Mouse (Mus musculus): ENCODE measurements around the gene Dda1.
A peak's percentile ranks its signal among the peaks of the same experiment; 100 is the strongest.
"Not testable (repeated sequence)": the region's sequence is repeated elsewhere in the genome, so short reads cannot be mapped to it uniquely, and the experiment has no call there.

The Dda1 gene

DNA sequence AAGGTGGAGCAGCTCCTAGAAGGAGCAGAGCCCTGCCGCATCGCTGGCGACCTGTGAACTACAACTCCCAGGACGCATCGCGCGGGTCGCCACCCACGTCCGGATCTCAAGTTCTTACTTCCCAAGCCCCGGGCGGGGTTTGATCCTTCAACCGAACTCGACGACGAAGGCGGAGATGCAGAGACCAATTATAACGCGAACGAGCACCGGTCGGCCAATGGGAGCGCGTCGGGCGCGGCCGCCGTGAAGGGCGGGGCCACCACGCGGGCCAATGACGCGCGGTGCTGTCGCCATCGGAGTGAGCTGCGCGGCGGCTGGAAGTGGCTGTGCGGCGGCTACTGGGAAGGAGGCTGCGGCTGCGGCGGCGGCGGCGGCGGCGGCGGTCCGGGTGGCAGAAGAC, at the start of gene Dda1:
TSS of gene Dda1 (plus strand) at position 284 of the 400 bp plus-strand sequence.
- DNase-seq (ENCODE audit: low spot score in 2 of 2) = peak; percentile 92 to 96

DNA sequence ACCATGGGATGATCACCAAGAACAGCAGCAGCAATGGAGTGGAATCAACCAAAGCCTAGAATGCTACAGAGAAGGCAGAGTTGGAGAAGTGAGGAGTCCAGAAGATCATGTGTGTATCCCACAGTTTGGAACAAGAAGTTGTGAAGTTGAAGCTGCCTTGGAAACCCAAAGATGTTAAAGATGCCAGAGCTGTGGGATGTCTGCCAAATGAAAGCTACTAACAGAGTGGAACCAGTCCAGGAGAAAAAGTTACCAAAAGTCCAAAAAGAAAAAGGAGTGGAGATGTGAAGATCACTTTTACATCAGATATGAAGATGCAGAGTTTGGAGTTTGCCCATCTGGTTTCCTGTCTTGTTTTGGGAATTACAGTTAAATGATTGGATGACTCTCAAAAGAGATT, 46.9 kb upstream of the Dda1 start:
- DNase-seq (ENCODE audit: low spot score in 2 of 2) = no peak

DNA sequence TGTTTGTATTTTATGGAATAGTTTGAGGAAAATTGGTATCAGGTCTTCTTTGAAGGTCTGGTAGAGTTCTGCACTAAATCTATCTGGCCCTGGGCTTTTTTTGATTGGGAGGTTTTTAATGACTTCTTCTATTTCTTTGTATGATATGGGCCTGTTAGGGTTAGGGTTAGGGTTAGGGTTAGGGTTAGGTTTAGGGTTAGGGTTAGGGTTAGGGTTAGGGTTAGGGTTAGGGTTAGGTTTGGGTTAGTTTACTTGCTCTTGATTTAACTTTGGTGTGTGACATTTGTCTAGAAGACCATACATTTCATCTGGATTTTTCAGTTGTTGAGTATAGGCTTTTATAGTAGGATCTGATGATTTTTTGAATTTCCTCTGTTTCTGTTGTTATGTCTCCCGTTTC, 36.1 kb upstream of the Dda1 start:
- DNase-seq (ENCODE audit: low spot score in 2 of 2) = not testable (repeated sequence)

DNA sequence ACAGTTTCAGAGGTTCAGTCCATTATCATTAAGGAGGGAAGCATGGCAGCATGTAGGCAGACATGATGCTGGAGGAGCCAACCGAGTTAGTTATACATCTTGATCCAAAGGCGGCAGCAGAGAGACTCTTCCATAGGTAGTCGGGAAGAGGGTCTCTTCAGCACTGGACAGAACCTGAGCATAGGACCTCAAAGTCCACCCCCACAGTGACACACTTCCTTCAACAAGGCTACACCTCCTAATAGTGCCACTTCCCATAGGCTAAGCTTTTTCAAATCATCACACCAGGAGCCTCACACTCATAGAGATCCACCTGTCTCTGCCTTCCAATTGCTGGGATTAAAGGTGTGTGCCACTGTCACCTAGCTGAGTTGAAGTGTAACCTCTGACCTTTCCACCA, 32.0 kb upstream of the Dda1 start:
- DNase-seq (ENCODE audit: low spot score in 2 of 2) = no peak

DNA sequence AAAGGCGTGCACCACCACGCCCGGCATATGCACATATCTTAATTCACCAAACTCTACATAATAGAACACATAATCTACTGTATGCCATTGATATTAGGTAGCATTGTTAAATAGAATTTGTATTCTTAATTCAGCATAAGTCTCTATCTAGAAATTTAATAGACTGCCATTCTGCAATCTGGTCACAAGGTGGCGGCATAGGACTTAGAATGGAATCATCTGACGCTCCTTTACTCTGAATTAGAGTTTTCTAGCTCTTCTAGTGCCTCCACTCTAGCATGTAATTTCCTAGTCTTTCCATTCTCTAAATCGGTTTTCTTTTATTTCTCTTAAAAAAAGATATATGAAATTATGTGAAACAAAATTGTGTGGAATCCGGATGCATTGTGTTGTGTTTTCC, 27.6 kb upstream of the Dda1 start:
- peak in 1 of 2 experiments; percentile 26 for DNase-seq (ENCODE audit: low spot score in 2 of 2)

DNA sequence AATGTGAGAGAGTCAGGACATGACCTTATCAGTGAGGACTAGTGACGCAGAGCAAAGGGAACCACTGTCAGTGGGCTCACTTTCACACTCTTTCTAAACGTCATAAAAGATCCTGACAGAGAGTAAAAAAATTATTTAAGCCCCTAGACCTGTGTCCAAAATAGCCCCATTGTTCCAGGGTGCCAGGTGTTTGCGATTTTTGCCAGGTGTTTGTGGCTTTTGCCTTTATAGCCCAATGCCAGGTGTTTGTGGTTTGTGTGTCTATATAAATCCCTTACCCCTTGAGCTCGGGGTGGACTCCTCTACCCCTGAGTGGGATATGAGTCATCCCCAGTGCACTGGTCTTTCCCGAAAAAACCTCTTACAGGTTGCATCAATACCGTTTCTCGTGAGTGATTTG, 23.9 kb upstream of the Dda1 start:
- DNase-seq (ENCODE audit: low spot score in 2 of 2) = no peak

DNA sequence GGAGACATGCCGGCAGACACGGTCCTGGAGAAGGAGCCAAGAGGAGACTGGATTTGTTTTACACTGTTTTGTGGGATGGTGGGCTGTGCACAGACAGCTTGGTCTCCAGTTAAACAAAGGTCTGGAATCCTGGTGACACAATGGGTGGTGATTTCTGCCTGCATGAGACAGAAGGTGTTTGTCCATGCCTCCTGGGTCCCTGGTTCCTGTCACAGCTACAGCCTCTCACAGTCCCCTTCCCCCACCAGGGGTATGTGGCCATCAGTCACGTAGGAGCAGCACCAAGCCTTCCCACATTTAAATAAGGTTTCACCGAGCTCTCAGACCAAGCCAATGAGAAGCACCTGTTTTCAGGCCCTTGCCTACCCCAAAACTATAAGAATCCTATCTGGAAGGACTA, 17.7 kb upstream of the Dda1 start:
- DNase-seq (ENCODE audit: low spot score in 2 of 2) = peak in 1 of 2 experiments; percentile 0

DNA sequence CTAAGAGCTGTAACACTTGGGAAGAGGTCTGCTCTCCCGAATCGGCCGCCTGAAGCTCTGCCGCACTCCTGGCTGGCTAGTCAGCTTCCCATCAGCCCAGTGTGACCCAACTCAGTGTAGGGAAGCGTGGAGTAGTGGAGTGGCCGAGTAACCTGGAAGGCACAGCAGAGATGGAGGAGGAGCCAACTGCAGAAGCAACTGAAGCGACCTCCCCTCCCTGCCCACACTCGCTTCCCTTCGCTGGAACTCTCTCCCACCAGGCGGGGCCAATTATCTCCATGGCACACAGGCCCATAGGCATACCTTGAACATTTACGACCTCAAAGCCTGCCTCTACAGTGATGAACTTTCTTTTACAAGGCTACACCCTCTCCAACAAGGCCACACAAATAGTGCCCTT, 17.2 kb upstream of the Dda1 start:
- DNase-seq (ENCODE audit: low spot score in 2 of 2) = peak in 1 of 2 experiments; percentile 0

DNA sequence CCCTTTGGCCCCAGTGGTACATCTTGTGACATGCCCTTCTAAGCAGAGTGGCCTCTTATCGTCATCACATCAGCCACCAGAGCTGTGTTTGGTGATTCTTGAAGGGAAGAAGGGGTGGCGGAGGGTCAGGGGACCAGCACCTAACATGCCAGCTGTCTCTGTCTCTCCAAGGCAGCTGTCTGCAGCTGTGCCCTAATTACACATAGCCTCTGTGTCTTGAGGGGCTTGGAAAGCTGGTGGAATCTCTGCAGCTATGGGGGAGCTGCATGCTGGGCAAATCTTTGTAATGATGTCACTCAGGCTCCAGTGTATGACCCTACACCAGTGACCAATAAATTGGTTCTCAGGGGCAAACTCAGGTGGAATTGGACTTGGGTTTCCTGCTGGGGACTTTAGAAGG, 16.3 kb upstream of the Dda1 start:
- DNase-seq (ENCODE audit: low spot score in 2 of 2) = peak in 1 of 2 experiments; percentile 0

DNA sequence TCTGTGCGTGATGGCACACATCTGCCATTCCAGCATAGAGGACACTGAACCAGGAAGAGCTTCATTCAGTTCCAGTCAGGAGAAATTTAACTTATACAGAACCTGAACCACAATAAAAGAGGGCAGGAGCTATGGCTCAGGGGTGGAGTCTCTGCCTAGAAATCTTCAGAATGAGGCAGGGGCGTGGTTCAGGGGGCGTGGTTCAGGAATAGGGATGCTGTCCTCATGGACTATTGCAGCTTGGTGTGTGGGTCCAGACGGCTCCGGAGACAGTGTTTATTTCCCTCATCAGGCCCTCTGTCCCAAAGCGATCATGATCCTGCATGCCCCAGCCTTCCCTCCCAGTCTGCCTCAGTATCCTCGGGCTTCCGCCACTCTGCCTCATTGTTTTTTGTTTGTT, 14.3 kb upstream of the Dda1 start:
- peak in 1 of 2 experiments; percentile 0 for DNase-seq (ENCODE audit: low spot score in 2 of 2)

DNA sequence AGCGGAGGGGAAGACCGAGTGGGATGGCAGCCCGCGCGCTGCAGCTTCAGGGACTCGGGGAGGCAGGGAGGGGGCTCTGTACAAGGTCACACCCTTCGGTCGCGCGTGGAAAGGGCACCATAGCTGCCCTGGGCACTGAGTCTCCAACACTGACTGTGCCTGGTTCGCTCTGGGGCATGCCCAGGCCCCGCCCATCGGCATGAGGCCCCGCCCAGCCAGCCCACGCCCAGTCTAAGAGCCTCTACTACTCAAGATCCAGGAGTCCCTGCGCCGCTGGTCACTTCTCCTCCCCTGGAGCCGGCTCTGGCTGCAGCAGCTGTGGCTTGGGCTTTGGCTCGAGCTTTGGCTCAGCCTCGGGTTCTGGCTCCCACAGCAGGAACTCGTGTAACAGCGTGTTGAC, 12.1 kb upstream of the Dda1 start:
- DNase-seq (ENCODE audit: low spot score in 2 of 2) = peak in 1 of 2 experiments; percentile 1

DNA sequence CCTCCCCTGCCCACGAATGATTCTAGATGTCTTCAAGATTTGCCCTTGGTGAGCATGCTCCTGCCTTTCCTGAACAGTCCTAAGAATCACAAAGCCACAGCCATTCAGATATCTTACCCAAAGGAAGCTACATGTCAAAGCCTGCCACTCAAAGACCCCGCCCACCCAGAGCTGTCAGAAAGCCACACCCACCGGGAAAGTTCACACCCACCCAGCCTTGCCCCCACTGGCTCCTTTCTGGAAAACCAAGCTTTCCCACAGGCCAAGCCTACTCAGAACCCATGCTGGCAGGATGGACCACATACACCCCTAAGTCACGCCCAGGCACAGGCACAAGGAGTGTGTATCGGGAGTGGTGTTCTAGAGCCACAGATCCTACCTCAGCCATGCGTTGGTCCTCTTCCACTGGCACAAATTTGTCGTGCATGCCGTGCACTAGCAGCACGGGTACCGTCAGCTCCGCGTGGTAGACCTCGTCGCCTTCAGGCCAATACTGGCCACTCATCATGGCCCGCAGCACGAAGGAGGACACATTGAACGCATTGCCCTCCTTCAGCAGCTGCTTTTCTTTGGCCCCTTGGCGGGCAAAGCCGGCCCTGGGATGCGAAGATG, 11.2 kb upstream of the Dda1 start:
- no peak for DNase-seq (ENCODE audit: low spot score in 2 of 2)

DNA sequence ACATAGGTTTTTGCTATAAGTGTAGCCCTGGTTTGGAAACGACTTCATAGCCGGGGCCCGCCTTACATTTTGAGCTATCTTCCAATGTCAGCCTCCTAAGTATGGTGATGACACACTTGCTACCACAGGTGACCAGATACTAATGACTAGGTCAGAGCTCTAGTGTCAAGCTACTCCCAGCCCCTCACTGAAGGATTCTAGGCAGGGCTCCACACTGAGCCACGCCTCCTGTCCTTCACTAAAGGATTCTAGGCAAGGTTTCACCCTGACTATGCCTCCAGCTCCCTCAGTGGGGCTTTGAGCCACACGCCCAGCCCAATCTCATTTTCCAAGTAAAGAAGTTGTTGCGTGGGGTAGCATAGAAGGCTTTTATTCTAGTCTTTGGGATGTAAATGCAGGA, 8.3 kb upstream of the Dda1 start:
- DNase-seq (ENCODE audit: low spot score in 2 of 2) = no peak

DNA sequence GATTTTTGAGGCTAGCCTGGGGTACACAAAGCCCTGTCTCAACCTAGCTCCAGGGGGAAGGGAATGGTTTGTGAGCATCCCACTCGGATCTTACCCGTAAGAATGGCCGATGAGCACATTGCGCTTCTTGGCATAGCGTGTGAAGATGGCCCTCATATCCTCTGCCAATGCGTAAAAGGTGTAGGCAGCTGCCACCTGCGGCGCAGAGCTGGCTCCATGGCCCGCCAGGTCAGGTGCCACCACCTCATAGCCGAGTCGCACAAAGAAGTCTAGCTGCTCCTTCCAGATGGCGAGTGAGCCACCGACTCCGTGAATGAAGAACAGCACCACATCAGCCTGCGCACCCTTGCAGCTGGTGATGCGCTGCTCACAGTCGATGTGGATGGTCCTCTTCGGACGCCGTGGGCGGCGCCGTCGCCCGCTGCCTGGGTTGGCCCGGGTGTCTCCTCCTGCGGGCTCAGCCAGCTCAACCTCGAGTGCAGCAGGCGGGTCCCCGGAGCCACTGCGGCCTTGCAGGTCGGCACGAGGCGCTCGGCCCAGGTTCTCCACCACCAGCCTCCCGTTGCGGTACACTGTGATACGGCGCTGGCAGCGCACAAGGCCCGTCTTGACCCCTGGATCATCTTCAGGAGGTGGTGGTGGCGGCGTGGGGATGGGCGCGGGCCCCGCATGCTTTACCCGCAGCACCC, 7.7 kb upstream of the Dda1 start:
- no peak for DNase-seq (ENCODE audit: low spot score in 2 of 2)

DNA sequence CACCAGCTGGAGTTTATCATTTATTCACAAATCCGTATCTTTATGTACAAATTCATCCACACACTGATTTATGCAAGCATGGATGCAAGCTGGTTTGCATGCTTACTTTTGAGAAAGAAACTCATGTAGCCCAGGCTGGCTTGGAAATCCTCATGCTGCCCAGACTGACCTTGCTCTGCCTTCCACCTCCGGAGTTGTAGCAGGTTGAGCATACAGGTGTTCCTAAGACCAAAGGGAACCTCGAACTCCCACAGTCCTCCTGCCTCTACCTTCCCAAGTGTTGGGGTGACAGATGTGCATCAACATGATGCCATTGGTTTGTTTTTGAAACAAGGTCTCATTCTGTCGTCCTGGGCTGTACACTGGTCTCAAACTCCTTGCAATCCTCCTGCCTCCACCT, 6.8 kb upstream of the Dda1 start:
- no peak for DNase-seq (ENCODE audit: low spot score in 2 of 2)

DNA sequence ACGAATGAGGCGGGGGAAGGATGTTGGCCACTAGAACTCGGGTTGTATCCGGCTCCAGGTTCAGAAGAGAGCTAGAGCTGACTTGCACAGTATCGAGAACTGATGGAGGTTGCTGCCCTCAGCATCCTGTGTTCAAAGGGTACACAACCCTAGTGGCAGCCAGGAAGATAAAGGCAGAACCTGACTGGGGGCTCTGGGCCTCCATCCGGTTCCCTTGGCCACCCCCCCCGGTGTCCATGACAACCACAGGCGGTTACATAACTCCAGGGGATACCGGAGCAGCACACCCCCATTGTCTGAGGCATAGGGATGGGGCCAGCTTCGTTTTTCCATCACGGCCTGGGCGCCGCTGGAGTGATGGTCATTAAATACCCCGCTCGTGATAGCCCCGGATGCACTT, 6.2 kb upstream of the Dda1 start:
- no peak for DNase-seq (ENCODE audit: low spot score in 2 of 2)

DNA sequence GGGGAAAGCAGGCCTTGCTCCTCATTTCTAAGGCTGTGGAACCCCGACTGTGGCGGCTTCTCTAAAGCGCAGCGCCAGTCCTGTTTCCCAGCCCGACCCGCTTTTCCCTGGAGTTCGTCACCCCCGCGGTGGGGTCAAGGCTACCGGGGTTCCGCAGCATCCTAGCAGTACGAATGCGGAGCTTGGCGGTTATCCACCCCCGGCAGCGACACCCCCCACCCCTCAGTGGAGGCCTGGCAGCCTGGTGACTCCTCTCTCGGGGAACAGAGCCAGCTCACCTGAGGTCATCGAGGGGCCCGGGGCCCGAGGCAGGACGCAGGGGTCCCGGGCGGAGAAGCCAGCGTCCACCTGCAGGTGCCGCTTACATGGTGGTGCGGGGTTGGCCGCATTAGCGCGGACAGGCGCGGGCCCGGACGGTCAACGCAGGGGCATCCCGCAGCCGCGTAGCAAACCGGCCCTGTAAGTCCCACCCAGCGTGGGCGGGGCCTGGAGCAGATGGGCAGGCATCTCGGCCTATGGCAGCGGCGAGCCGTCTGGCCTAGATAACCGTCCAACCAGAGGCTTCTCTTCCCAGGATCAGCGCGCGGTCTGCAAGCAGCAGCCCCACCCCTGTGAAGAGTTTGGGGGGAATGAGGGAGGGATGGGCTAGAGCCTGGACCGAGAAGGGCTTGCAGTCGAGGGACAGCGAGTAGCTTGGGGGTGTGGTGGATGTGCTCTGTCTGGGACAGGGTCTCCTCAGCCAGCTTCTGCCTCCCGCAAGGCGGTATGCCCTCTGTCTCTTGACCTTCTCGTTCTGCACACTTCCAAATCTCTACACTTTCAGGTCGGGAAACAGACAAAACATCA, 5.6 kb upstream of the Dda1 start, which contains the start of gene Abhd8:
TSS of gene Abhd8 (minus strand) at position 468 of the 846 bp plus-strand sequence.
- peak; percentile 95 to 99 for DNase-seq (ENCODE audit: low spot score in 2 of 2)

DNA sequence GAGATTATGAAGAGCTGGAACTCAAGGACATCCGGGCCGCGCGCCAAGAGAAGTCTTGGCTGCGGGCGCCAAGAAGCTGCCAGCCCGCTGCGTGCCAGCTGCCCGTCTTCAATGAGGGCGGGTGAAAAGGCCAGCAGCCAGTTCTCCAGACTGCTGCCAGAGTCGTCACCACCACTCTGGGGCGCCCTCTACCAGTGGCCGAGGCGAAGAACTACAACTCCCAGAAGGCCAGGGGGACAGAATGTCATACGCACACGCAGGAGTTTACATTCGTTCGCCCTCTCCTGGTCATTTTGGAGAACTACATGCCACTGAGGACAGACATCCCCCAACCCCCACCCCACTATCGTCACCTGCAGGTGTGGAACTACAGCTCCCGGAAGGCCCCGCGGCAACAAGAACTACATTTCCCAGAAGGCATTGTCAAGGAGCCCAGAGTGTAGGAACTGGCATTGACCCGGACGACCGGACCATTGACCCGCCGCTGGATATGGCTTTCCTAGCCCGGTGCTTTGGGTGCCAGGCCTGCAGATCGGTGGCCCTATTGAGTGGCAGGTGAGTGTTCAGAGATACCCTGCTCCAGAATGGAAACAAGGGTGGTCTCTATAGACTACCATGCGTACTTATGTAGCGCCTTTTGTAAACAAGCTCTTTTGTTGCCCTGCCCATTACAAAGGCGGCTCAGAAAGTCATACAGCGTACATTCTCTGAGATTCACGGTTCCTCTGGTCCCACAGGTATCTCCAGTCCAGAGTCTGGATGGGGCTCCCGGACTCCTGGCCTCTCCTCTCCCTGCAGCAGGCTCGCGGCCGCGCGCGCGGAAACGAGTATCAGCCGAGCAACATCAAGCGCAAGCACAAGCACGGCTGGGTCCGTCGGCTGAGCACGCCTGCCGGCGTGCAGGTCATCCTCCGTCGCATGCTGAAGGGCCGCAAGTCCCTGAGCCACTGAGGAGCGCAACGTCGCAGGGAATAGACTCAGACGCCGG, 4.2 kb upstream of the Dda1 start, which contains the start of gene Mrpl34:
TSS of gene Mrpl34 (plus strand) at position 447 of the 988 bp plus-strand sequence.
- DNase-seq (ENCODE audit: low spot score in 2 of 2) = peak; percentile 97 to 99

DNA sequence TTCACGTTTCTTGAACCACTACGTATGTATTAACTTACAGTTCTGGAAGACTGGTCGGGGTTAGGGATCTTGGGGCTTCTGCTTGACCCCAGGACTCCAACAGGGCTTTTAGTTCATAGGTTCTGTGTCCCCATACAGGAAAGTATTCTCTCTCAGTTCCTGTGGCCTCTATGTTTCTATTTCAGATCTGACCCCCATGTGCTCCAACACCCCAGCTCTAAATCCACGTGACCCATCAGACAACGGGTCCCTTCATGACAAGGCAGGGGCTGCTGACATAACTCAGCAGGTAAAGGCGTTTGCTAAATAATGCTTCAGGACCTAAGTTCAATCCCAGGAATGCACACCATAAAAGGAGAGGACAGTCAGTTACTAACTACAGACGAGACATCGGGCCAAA, 3.3 kb upstream of the Dda1 start:
- DNase-seq (ENCODE audit: low spot score in 2 of 2) = no peak

DNA sequence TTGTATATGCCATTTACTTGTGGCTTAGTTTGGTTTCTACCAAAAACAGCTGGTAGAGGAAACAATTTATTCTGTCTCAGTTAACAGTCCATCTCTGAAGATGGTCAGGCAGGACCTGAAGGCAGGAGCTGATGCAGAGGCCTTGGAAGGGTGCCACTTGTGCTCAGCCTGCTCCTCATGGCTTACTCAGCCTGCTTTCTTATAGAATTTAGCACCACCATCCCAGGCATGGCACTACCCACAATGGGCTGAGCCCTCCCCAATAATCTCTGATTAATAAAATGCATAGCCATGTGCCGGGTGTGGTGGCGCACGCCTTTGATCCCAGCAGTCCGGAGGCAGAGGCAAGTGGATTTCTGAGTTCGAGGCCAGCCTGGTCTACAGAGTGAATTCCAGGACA, 2.8 kb upstream of the Dda1 start:
- no peak for DNase-seq (ENCODE audit: low spot score in 2 of 2)

DNA sequence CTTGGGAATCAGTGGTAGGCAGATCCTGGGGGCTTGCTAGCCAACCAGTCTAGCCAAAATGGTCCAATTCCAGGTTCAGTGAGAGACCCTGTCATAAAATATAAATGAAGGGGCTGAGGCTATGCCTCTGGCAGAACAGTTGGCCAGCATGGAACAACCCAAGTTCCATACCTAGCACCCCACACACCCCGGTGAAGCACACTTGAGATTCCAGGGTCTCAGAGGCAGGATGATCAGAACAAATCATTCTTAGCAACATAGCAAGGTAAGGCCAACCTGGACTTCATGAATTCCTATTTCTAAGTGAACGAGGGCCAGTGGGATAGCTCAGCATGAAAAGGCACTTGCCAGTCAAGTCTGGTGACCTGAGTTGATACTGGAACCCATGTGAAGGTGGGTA, 1.8 kb upstream of the Dda1 start:
- DNase-seq (ENCODE audit: low spot score in 2 of 2) = no peak

Data from cerebellum, postnatal 4 days (tissue).